Mouse (Mus musculus): Measurements from ENCODE around the gene Fam205a4. TPM values are rescaled to one million over a fixed set of nuclear protein-coding genes. Genes with fewer than 3 reads are reported as not detected.
"Not testable (repeated sequence)": the region's sequence is repeated elsewhere in the genome, so short reads cannot be mapped to it uniquely, and the experiment has no call there.

The Fam205a4 gene
- 0.04 TPM in 1 of 2 replicates, not detected in the other for polyA plus RNA-seq (2016; fragmentation: Nextera tagmentation; extraction: Ambion mirVana)

DNA sequence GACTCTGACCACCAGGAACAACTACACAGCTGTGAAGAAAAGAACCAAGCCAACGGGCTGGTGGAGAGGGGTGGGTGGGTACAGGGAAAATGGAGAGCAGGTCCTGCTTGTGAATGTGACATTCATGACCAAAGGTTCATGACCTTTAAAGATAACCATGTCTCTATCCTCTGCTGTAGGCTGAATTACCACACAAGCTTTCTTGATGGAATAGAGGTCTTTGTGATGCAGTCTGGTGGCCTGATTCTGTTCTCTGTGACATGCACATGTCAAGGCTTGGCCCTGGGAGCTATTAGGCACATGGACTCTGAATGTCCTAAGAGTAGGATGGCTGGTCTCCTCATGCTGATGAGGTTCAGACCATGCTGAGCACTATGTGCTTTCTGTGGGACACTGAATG lies at the start of gene Fam205a4:
TSS of gene Fam205a4 (plus strand) at position 301 of the 400 bp plus-strand sequence.
- WGBS (ENCODE audit: insufficient replicate concordance), result no CpG with 5 or more reads among the region's 1 CpGs

DNA sequence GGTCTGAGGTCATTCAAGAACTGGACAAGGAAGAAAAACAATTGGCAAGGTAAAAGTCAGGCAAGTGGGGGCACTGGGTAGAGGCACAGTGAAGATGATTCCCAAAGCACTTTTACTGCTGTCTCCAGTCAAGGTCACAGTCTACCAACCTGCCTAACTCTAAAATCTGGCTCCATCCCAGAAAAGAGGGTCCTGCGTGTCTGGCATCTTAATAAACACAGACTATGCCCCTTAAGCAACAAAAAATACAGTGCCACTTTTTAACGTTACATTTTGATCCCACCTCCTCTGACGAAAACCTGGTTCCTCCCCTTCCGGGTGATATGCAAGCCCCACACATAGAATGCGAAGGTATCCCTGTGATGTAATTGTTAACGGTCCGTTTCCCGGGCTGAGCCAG lies 24.6 kb upstream of the Fam205a4 start, which contains the start of gene Gm20878:
TSS of gene Gm20878 (plus strand) at position 301 of the 400 bp plus-strand sequence.
- not testable (repeated sequence) for H3K4me3 ChIP-seq; H3K4me1 ChIP-seq; H3K36me3 ChIP-seq; H3K9me3 ChIP-seq (replicated peaks); H3K9ac ChIP-seq; H3K27me3 ChIP-seq (replicated peaks); H3K4me2 ChIP-seq; ATAC-seq; H3K27ac ChIP-seq
- WGBS (ENCODE audit: insufficient replicate concordance), result no CpG with 5 or more reads among the region's 8 CpGs

More for the DNA sequence above, at the start of gene Fam205a4:
- not testable (repeated sequence) for H3K4me2 ChIP-seq; H3K4me1 ChIP-seq; ATAC-seq; H3K9ac ChIP-seq; H3K9me3 ChIP-seq (replicated peaks); H3K27ac ChIP-seq; H3K36me3 ChIP-seq; H3K4me3 ChIP-seq; H3K27me3 ChIP-seq (replicated peaks)

Other genes starting within 250 kb of the Fam205a4 start
- gene Dctn3, start 242.9 kb upstream of the Fam205a4 start, polyA plus RNA-seq (2016; fragmentation: Nextera tagmentation; extraction: Ambion mirVana), result 89.7 and 92.2 TPM in 2 replicates
- gene Arid3c, start 234.9 kb upstream of the Fam205a4 start, polyA plus RNA-seq (2016; fragmentation: Nextera tagmentation; extraction: Ambion mirVana), result not detected in 2 replicates
- gene Galt, start 210.8 kb upstream of the Fam205a4 start, polyA plus RNA-seq (2016; fragmentation: Nextera tagmentation; extraction: Ambion mirVana), result 25.2 and 25.7 TPM in 2 replicates
- gene Sigmar1, start 209.9 kb upstream of the Fam205a4 start, polyA plus RNA-seq (2016; fragmentation: Nextera tagmentation; extraction: Ambion mirVana), result 49.6 and 51.2 TPM in 2 replicates
- gene Ccl27a, start 191.8 kb upstream of the Fam205a4 start, polyA plus RNA-seq (2016; fragmentation: Nextera tagmentation; extraction: Ambion mirVana), result 9.8 and 10.3 TPM in 2 replicates
- not detected in 2 replicates for gene Gm21541, start 62.4 kb upstream of the Fam205a4 start, polyA plus RNA-seq (2016; fragmentation: Nextera tagmentation; extraction: Ambion mirVana)
- 0.28 and 0.42 TPM in 2 replicates for gene Gm20878, start 24.5 kb upstream of the Fam205a4 start, polyA plus RNA-seq (2016; fragmentation: Nextera tagmentation; extraction: Ambion mirVana)
- not detected in 2 replicates for gene Gm21093, start 68.7 kb downstream of the Fam205a4 start, polyA plus RNA-seq (2016; fragmentation: Nextera tagmentation; extraction: Ambion mirVana)
- gene Gm3893, start 125.1 kb downstream of the Fam205a4 start, polyA plus RNA-seq (2016; fragmentation: Nextera tagmentation; extraction: Ambion mirVana), result not detected in 2 replicates
- gene Gm13304, start 148.8 kb downstream of the Fam205a4 start, polyA plus RNA-seq (2016; fragmentation: Nextera tagmentation; extraction: Ambion mirVana), result 0.23 TPM in 1 of 2 replicates, not detected in the other
- not detected in 2 replicates for gene Gm13306, start 187.4 kb downstream of the Fam205a4 start, polyA plus RNA-seq (2016; fragmentation: Nextera tagmentation; extraction: Ambion mirVana)
- not detected in 2 replicates for gene Gm13305, start 202.5 kb downstream of the Fam205a4 start, polyA plus RNA-seq (2016; fragmentation: Nextera tagmentation; extraction: Ambion mirVana)